Mouse (Mus musculus) urinary bladder, adult 2 months (tissue): ENCODE measurements around the gene Olfr98. TPM values are rescaled to one million over a fixed set of nuclear protein-coding genes. Genes with fewer than 3 reads are reported as not detected.
"Not testable (repeated sequence)": the region's sequence is repeated elsewhere in the genome, so short reads cannot be mapped to it uniquely, and the experiment has no call there.

ENCODE experiments used
- DNase-seq: peaks from one replicate; pipeline ENCODE4 v3.0.0; 2022; ENCODE audit warnings: low spot score
- polyA plus RNA-seq: library from polyadenylated mRNA; depleted of rRNA; stranded (reverse); fragments of >200 nt; gene quantifications from 2 replicates; pipeline ENCODE4 v1.2.3, GENCODE M21; 2012; rRNA removed

Olfr98 gene
- not detected in 2 replicates for polyA plus RNA-seq

DNA sequence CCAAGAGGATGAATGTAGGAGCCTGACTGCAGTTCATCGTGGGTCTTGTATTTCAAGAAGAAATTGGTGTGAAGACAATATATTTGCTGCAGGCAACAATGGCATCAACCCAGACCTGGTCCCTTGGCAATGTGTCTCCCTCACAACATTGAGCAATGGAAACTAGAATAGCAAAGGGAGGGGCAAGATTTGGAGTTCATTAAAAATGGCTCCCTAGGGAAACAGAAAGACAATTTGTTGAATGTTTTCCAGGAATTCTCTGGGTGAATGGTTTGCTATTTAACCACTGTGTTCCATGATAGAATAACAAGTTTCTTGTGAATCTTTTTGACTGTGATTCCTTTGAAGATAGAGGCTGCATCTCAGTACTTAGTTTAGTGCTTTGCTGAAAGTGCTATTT, at the start of gene Olfr98:
Olfr98 (minus strand) TSS at position 124 of the 400 bp plus-strand sequence.
- no peak for DNase-seq

DNA sequence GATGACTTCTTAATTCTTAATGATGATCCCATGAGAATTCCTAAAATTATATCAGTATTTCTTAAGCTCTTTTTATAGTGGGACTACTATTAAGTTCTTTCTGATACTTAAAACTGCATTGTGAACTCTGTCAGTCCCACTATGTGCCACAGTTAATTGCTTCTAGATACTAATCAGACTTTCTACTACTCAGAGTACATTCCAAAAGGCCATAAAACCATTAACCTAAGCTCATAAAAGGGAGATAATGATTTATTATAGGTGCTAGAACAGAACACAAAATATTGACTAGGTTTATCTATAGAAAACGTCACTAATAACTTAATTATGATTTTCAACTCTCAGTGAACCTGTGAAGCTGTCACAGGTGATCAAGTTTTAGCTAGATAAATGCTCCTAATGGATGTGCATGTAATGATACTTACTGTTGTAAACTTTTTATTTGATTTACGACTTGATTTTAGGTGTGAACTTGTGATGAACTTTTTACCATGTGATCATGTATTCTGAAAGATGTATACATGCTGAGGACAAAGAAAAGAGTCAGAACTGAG, 46.7 kb upstream of the Olfr98 start:
- no peak for DNase-seq

DNA sequence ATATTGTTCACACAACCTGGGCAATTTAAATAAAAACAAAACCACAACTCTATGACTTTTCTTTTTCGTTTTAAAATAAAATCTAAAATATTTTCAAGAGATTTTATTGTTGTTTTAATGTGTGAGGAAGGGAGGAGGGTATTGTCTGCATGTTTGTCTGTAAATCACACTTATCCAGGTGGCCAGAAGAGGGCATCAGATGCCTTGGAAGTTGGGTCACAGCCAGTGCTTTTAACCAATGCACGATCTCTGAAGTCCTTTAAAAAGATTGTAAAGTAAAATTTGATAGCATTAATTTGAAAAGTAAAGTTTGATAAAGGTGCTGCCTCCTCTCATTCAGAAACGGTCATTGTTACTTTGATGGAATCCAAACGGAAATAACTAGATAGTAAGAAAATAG, 44.9 kb upstream of the Olfr98 start:
- no peak for DNase-seq

DNA sequence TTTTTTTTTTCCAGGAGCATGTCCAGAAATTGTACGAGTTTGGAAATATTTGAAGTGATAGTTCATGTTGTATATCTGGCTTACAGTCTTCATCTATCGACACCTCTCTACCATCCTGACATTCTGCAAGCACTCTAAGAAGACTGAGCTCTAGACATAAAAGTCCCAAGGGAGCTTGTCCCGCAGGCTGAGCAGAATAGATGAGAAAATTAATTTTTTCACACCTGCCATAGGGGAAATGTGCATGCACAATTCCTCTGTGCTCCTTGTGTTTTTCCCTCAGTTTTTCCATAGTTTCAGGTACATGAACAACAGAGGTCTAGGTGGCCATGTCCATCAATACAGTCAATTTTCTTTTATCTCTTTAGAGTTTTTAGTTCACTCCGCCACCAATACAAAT, 40.7 kb upstream of the Olfr98 start, which contains the start of gene Olfr101:
Olfr101 (minus strand) TSS at position 101 of the 400 bp plus-strand sequence.
- no peak for DNase-seq

DNA sequence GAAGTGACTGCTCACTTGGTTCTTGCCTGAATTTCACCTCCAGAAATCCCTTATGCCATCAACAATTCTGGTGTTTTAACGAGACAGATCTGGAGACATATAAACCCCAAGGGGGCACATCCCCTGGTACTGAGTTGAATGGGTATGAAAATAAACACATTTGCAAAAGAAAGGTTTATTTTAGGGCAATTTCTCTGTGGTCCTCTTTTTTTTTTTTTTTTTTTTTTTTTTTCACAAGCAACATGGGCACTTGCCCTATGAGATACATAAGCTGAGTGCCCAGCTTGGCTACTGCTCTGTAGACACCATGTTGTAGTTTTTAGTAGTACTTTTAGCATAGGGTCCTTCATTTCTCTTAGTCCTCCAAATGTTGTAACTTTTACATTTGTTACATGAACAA, 19.8 kb upstream of the Olfr98 start, which contains the start of gene Olfr99:
Olfr99 (minus strand) TSS at position 101 of the 400 bp plus-strand sequence.
- no peak for DNase-seq

DNA sequence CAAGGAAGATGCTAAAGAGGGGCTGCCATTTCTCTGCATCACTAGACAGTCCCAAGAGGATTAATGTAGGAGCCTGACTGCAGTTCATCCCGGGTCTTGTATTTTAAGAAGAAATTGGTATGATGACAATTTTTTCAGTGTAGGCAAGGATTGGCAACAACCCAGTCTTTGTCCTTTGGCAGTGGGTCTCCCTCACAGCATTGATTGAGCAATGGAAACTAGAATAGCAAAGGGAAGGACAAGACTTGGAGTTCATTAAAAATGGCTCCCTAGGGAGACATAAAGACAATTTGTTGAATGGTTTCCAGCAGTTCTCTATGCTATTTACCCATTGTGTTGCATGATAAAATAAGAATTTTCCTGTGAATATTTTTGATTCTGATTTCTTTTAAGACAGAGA, 16.8 kb upstream of the Olfr98 start:
- DNase-seq: no peak

DNA sequence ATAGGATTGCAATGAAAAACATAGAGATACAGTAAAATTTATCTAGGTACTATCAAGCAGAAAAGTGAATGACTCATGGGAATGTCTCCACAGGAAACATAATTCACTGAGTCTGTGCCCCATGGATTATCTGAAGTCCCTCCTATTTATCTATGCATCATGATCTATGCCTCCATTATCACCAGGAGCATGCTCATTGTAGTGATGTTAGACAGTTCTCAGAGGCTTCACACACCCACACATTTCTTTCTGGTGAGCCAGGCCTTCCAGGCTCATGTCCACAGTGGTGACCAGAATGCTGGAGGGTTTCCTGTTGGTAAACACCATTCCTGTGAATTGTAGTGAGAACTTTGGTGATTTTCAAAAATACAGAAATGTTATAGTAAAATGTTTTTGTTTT, 13.0 kb upstream of the Olfr98 start:
- DNase-seq: no peak

DNA sequence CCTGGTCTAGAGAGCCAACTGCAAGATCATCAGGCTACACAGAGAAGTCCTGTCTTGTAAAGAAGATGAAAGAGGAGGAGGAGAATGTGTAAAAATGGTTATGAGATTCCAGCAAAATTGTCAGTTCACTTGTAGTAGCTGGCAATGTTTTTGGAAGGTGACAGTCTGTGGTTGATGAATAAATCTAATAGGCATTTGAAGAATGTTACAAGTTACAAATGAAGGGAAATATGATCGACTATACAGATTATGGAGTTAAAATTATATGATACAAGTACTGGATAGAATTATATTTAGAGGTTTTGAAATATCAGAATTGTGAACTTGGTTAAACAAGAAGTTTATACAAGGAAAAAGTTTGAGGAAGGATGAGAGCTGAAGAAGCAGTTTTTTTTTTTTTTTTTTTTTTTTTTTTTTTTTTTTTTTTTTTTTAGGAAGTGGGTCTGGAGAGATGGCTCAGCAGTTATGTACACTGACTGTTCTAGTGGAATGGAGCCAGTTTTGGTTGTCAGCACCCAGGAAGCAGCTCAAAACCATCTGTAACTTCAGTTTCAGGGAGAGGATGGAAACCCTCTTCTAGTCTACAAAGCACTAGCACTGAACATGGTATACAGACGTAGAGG, 12.2 kb upstream of the Olfr98 start:
- DNase-seq: no peak

DNA sequence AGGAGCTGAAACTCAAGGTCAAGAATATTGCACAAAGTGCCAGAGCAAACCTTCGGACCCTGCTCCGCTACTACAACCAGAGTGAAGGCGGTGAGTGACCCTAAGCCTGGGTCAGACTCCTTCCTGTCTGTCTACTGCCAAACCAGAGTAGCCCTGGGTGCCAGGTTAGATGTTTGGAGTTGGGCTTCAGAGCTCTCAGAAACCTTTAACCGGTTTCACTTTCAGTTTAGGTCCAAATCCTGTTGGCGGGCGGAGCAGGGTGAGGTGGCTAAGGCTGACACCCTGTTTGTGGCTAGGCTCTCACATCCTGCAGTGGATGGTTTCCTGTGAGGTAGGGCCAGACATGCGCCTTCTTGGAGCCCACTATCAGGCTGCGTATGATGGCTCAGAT, 7.1 kb upstream of the Olfr98 start:
- DNase-seq: peak; percentile 28

DNA sequence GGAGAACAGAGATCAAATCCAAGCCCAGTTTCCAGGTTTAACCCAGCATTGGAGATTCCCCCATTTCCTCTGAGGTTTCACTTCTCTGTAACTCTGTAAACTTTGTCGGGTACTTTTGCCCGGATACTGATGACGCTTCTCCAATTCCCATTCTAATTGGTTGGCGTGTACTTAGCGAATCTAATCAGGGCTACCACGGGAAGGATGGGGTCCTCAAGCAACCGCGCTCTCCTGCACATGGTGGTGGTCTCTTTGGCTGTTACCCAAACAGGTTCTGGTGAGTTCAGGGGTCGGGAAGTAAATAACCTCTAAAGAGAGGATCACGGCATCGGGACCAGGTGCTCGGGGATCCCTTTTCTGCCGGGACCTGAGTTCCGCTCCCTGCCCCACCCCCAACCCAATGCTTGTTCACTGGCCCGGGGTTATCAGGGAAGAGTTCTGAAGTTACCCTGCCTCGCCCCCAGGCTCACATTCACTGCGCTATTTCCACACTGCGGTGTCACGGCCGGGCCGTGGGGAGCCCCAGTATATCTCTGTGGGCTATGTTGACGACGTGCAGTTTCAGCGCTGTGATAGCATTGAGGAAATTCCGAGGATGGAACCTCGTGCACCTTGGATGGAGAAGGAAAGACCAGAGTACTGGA, 6.6 kb upstream of the Olfr98 start, which contains the start of gene H2-M3:
H2-M3 (plus strand) TSS at position 163 of the 644 bp plus-strand sequence.
- peak; percentile 61 for DNase-seq

DNA sequence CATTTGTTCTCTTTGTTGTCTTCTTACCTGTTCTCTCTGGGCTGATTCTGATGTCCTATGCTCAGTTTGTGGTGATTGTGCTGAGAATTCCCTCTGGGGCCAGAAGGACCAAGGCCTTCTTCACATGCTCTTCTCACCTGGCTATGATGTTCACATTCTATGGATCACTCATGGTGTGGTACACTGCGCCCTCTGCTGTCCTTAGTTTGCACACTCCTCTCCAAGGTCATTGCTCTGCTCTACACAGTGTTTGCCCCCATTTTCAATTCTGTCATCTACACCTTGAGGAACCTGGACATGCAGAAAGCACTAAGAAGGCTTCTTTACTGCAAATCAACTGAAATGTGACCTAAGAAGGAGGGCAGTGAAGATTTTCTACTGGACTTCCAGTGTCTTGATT, 13.0 kb downstream of the Olfr98 start:
- DNase-seq: no peak

DNA sequence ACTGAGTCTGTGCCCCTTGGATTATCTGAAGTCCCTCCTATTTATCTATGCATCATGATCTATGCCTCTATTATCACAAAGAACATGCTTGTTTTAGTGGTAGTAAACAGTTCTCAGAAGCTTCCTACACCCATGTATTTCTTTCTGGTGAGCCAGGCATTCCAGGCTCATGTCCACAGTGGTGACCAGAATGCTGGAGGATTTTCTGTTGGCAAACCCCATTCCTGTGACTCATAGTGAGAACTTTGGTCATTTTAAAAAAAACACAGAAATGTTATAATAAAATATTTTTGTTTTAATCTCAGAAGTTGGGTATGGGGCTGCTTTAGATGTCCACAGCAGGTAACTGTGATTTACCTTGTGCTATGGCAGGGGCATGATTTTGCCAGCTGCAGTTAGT, 14.1 kb downstream of the Olfr98 start:
- DNase-seq: no peak

DNA sequence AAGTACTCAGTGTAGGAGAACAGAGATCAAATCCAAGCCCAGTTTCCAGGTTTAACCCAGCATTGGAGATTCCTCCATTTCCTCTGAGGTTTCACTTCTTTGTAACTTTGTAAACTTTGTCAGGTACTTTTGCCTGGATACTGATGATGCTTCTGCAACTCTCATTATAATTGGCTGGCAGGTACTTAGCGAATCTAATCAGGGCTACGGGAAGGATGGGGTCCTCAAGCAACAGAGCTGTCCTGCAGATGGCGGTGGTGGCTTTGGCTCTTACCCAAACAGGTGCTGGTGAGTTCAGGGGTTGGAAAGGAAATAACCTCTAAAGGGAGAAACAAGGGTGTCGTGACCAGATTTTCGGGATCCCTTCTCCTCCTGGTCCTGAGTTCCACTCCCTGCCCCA, 16.8 kb downstream of the Olfr98 start:
- DNase-seq: no peak

DNA sequence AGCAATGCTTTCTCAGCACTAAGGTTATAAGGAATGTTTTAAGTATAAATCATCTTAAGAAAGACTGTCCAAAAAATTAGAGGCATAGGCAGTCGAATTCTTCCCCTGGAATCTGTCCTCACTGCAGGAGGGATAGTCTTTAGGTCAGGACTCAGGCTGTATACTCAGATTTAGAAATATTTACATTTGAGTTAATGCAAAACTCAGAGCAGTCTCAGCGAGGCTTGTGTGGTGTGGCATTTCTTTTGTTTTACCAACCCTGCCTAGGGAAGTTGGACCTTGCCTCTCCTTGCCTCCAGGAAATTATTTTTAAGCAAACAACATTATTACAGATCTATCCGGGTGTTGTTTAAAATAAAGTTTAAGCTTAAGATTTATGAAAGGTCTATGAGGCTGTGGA, 21.4 kb downstream of the Olfr98 start:
- DNase-seq: no peak

DNA sequence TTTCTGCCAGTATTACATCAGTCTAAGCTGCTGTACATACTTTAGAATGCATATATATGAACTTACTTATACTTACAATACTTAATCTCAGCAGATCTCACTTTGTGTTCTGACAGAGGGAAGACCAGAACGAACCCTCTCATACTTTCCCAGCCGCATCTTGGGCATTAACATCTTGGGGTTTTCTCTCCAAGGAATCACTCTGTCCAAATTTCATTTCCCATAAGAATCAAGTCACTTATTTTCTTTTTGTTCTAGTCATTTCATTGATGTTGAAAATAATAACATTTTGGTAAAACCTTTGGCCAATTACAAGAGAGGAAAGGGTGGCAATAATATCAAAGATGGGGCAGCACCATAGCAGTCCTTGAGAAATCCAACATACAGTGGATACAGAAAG, 26.3 kb downstream of the Olfr98 start, which contains the start of gene Olfr97:
Olfr97 (minus strand) TSS at position 101 of the 400 bp plus-strand sequence.
- not testable (repeated sequence) for DNase-seq

DNA sequence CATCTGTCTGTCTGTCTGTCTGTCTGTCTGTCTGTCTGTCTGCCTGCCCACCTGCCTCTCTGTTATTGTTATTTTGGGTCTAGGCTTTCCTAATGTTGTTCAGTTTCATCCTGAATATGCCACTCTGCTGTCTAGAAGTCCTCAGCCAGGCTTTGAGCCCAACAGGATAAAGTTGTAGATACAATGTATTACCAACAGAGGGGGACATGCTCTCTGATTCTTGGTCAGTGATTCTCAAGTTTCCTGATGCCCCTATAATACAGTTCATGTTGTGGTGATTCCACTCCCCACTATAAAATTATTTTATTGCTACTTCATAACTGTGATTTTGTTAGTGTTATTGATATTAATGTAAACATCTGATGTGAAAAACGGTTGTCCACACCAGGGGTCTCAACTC, 41.7 kb downstream of the Olfr98 start:
- DNase-seq: no peak

DNA sequence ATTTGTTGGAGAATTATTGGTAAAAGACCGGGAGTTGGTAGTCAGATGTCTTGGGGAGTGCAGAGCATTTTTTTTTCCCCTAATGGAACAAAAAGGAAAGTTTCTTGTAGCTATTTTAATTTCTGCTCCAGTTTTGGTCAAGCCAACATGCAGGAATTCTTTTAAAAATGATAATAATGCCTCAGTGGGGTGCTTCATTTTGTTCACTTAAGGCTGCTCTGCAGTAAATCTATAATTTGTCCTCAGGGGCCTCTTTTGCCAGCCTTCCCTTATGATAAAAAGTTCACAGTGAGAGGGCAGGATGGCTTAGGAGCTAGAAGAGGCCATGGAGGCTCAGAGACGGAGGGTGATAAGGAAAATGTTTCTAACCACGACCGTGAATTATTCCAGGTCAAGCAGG, 43.7 kb downstream of the Olfr98 start, which contains the start of gene Olfr96:
Olfr96 (plus strand) TSS at position 301 of the 400 bp plus-strand sequence.
- no peak for DNase-seq

DNA sequence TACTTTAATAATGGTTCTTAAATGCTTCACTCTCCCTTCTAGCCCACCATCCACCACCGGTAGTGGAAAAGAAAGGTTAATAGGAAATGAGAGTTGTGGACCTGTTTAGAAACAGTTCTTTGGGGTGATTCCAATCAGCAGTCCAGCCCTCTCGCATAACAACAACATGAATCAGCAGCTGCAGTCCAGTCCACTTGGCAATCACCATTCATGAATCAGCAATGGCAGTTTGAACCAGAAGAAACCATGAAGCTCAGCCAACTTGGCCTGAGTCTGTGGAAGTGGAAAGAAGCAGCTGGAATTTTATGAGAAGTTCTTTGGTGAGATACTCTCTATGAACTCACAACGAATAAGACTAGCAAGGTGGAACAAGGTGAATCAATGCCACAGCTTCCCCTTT, 45.1 kb downstream of the Olfr98 start:
- DNase-seq: no peak

DNA sequence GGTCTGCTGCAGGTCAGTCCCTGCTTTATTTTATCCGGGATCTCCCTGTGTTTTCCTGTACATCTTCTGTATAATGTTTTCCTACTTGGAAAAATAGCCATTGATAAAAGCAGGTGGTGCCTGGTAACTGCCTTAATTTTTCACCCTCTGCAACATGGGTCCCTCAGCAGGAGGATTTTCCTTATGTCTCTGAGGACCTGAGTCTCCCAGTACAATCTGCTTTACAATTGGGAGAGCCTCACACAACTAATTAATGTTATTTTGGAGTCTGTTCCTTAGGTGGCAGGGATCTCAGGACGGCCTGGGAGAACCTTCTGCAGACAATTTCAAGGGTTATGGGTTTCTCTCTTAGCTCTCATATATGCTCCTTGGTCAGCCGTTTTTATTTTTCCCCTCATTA, 50.5 kb downstream of the Olfr98 start, which contains the start of gene Olfr95:
Olfr95 (minus strand) TSS at position 101 of the 400 bp plus-strand sequence.
- DNase-seq: no peak
